Mouse (Mus musculus) lung, postnatal 14 days (tissue): Measurements from ENCODE around the gene Osmr.

ENCODE experiments used
- DNase-seq: peaks from one replicate; pipeline ENCODE4 v3.0.0; 2021

Gene Osmr

DNA sequence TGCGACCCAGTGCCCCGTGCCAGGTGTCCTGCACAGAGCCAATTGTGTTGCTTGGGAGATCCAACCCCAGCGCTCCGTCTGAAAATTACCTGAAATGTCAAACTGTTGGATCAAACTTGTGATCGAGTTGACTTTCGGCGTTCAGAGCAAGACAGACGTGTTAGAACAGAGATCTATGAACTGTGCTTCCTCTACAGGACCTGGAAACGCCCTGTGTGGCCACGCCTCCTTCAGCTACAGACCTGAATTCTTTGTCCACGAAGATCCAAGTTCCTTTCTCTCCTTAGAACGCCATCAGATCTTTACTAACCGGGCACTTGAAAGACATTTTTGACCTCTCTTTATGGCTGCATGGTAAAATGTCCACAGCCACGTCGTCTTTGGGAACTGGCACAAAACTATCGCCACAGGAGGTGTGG lies at the start of gene Osmr:
Gene Osmr (minus strand): TSS at position 369 of the 419 bp plus-strand sequence.
- DNase-seq: peak; percentile 24

- DNase-seq: no peak
These were observed 44.6 kb upstream of the Osmr start for GRCm38 (mm10) chr15:6919406-6919805.

GRCm38 (mm10) chr15:6914163-6914562 lies 39.4 kb upstream of the Osmr start:
- no peak for DNase-seq

DNA sequence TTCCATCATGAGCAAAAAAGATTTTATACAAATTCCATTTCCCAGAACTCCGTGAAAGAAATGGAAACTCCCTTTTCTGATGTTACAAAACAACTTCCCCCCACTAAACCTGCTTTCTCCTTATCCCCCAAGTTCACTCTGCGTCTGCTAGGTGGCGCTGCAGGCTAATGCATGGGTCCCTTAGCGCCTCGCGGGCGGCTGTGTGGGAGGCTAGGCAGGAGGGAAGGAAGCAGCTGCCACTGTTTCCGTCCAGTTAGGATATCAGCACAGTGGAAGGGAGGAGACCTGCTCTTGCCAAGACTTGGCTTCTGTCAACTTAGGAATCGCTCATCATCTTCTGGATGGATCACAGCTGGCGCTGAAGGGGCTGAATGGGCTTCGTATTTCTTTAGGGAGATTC lies 34.9 kb upstream of the Osmr start:
- DNase-seq: peak; percentile 94

- peak; percentile 7 for DNase-seq
These were observed 34.3 kb upstream of the Osmr start for GRCm38 (mm10) chr15:6909084-6909483.

GRCm38 (mm10) chr15:6908601-6909000 lies 33.8 kb upstream of the Osmr start:
- DNase-seq: peak; percentile 10

GRCm38 (mm10) chr15:6906260-6907047 lies 31.7 kb upstream of the Osmr start:
- DNase-seq: no peak

- no peak for DNase-seq
These were observed 31.0 kb upstream of the Osmr start for GRCm38 (mm10) chr15:6905726-6906125.

DNA sequence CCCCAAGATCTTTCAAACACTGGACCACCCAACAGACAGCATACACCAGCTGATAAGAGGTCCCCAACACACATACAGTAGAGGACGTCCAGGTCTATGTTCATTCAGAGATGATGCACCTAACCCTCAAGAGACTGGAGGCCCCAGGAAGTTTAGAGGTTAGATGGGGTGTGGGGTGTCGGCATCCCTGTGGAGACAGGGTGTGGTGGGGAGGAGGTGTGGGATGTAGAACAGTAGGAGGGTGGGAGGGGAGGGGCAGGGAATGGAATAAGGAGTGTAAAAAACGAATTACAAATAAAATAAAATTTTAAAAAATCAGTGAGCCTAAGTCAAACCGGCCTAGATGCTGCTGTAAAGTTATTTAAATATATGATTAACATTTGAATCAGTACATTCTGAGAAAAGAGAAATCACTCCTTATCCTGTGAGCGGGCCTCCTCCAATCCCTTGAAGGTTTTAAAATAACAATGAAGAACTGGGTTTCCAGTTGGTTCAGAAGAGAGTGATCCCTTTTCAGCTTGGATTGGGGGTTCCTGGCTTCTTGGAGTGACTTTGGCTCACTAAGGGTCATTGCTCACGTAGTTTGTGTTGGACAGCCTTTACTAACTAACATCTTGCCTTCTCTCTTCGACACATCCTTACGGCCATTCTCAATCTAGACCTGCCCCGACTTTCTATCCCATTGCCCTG lies 28.7 kb upstream of the Osmr start:
- no peak for DNase-seq

- DNase-seq: no peak
These were observed 27.3 kb upstream of the Osmr start for GRCm38 (mm10) chr15:6901982-6902639.

GRCm38 (mm10) chr15:6901236-6901635 lies 26.5 kb upstream of the Osmr start:
- no peak for DNase-seq

DNA sequence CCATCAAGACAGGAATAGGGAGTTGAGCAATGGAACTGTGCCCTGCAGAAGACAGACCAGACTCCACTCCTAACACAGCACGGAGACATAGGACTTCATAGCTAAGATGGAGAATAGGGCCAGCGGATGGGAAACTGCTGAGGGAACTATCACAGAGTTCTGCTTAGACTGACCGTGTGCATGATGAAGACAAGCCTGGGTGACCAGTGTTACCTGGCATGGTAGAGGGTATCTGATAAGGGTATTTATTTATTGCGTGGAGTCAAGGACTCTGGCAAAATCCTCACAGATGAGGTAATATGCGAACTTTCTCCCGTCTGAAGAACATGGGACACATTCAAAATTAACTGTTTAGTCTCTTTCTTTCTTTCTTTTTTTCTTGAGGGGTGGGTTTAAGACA lies 9.5 kb upstream of the Osmr start:
- no peak for DNase-seq

DNA sequence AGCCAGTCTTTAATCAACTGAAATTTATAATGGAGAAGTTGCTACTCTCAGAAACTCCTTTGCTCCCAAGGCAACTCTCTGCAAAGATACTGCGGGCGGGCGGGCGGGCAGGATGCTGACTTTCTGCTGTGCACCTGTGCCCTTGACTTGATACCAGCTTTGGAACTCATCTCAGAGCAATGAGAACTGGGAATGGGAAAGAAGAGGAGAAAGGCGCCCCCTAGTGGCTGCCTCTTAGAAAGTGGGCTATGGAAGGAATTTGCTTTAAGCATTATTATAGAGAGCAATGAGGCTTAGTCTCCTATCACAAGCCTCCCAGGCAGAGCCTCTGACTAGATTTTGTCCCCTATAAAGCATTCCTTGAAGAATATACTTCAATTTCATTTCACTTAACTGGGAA lies 9.0 kb upstream of the Osmr start:
- DNase-seq: peak; percentile 85

- no peak for DNase-seq
These were observed 8.3 kb upstream of the Osmr start for GRCm38 (mm10) chr15:6883091-6883490.

GRCm38 (mm10) chr15:6882180-6882579 lies 7.4 kb upstream of the Osmr start:
- peak; percentile 51 for DNase-seq

- no peak for DNase-seq
These were observed 6.4 kb upstream of the Osmr start for GRCm38 (mm10) chr15:6881211-6881610.

GRCm38 (mm10) chr15:6873807-6874600 lies 765 bp downstream of the Osmr start:
- DNase-seq: peak; percentile 85

DNA sequence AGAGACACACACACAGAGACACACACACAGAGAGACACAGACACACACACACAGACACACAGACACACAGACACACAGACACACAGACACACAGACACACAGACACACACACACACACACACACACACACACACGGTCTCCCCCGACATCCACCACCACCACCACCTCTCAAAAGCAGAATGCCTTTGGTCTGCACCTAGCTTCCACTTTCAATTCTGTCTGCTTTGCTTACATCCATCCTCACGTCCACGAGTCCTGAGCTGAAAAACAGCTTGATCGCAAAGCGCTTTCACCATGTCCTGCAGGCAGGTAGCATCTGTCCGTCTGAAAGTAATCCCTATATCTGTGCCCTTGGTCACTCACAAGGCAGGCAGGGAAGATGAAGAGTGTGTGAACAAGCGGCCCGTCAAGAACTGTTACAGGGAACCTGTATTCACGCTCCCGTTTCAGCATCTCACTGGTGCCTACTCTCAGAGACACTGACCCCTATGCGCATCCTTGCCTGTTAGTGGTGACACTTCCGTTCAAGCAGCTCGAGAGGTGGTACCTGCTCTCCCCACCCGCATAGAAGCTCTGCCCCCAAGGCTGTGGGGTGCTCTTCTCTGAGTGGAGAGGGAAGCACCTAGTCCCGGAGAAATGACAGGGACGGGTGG lies 1.5 kb downstream of the Osmr start:
- DNase-seq: peak; percentile 13

DNA sequence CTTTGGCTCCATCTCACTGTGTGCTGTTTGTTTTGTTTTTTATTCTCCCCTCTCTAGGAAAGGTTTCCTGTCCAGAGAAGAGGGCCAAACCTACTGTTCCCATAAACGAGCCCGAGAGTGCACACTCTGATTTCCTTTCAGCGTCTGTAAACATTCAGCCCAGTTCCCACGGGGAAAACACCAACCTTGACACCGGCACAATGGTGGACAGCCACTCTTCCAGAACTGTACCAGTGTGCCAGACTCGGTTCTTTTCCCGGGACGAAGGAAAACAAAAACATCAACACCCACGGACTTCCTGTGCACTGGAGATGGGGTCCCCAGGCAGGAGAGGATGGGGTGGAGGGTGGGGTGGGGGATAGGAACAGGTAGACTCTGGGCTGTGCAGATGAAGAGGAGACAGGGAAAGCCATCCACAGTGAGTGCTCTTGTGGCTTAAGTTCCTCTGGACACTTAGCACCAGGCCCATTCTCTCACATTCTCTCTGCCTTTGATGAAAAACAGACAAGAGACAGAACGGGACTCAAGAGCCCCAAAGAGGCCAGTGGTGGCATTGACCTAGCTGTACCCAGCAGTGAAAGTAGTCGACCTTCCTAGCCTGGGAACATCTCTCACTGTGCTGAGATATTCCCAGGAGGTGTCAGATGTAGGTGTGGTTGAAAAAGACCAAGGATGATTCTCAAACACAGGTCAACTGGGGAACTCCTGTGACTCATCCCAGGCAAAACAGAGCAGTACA lies 3.0 kb downstream of the Osmr start:
- no peak for DNase-seq

- DNase-seq: no peak
These were observed 7.9 kb downstream of the Osmr start for GRCm38 (mm10) chr15:6866888-6867287.

DNA sequence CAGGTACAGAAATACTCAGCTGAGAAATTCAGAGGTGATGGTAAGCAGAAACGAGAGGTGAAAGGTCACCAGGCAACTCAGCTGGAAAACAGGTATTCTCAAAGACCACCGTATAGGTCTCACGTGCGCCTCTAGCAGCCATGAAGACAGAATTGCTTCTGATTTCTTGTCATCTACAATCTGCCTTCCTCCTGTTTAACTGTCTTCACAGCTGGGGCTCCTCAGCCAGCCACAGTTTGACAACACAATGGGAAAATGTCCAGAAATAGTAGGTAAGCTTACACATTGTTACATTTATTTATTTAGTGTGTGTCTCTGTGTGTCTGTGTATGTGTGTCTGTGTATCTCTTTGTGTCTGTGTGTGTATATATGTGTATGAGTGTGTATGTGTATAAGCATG lies 12.6 kb downstream of the Osmr start:
- no peak for DNase-seq

GRCm38 (mm10) chr15:6861617-6862016 lies 13.2 kb downstream of the Osmr start:
- DNase-seq: peak; percentile 22
